Mouse (Mus musculus): ENCODE data around the gene Ptov1.

DNA sequence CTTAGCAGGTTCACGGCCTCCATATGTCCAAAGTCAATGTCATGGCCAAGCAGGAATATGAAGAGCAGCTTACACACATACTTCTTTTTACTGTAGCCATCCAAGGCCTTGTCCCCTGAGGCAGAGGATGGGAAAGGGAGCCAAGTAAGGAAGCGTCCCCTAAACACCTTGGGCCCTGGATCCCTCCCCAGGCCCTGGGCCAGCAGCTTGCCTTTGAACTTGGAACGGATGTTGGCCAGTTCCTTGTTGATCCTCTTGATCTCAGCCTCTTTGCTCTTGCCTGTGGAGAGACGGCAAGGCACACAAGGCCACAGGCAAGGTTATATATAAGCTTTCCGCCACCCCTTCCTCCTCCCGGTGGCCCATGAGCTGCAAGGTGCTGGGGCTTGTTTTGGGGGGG lies 46.6 kb upstream of the Ptov1 start:
- no peak for TF ChIP-seq CTCF (IDR thresholded peaks at IDR 0.05; ENCODE audit: low read depth)
- no peak for TF ChIP-seq EP300 (IDR thresholded peaks at IDR 0.05; ENCODE audit: low read depth)
